Mouse (Mus musculus): ENCODE results near the gene Ddx42. TPM values are rescaled to one million over a fixed set of nuclear protein-coding genes. Genes with fewer than 3 reads are reported as not detected.

The Ddx42 gene
- polyA plus RNA-seq, 1 experiment from 2014 or later: 91.4 TPM

DNA sequence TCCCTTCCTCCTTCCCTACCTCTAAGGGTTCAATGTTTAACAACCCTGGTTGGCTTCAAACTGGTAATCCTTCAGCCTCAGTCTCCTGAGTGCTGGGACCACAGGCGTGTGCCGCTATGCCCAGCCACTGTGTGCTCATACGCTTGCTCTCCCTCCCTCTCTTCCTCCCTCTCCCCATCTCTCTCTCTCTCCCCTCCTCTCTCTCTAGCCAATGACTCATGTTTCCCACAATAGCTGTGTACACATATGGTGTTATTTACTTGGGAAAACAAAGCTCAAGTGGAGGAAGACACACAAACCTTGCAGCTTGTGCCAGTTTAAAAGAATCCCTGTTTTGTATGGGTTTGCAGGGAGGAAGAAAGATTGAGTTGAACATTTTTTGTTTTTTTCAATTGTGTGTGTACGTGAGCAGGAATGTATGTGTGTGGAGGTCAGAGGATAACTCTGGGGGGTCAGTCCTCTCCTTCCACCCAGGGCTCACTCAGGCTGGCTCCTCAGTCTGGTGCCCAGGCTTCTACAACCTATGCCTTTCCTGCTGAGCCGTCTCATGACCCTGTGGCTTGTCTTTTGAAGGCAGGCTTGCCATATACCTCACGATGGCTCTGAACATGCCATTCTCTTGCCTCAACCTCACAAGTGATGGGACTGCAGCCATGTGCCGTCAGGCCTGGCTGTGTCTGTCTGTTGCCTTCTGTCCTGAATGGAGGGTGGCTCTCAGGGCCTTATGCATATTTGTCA is 36.8 kb upstream of the Ddx42 start:
- Histone ChIP-seq H3K27me3 (ENCODE audit: control insufficient read depth, insufficient read depth, low read length) (no peaks in the 10 kb centered on the region), H3K9ac (ENCODE audit: low read depth, low read length) (no peak overlapping the region), H3K27ac (ENCODE audit: low read depth, low read length) (no peak overlapping the region), H3K4me1 (replicated peaks; ENCODE audit: control insufficient read depth, insufficient read depth, low read length) (no peaks in the 10 kb centered on the region), H3K36me3 (ENCODE audit: control insufficient read depth, insufficient read depth, low read length) (no peaks in the 10 kb centered on the region), H3K9me3 (ENCODE audit: control insufficient read depth, low read length) (no peaks in the 10 kb centered on the region), H3K4me3 (ENCODE audit: low read depth, low read length) (no peak overlapping the region), H3K4me2 (replicated peaks; ENCODE audit: low read depth, low read length) (no peak overlapping the region)
- WGBS: 72% methylated on average over 7 of the region's 7 CpGs
- DNase-seq (ENCODE audit: low spot score): no peak
- ATAC-seq (ENCODE audit: low FRiP score): no peak

DNA sequence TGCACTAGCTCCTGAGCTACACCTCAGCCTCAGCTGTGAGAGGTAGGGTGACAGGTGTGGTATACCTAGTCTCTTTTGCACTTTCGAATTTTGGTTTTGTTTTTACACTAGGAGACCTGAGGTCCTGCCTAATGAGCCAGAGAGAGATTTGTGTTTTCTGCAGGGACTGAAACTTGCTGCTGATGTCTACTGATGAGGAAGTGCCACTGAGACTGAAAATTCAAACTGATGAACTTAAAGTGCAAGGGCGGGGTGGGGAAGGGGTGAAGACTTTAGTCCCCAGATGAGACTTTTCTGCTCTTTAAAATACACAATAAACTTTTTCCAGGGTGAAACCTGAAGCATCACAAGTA is 36.3 kb upstream of the Ddx42 start:
- 85% methylated on average over 2 of the region's 2 CpGs for WGBS
- ATAC-seq (ENCODE audit: low FRiP score): no peak

DNA sequence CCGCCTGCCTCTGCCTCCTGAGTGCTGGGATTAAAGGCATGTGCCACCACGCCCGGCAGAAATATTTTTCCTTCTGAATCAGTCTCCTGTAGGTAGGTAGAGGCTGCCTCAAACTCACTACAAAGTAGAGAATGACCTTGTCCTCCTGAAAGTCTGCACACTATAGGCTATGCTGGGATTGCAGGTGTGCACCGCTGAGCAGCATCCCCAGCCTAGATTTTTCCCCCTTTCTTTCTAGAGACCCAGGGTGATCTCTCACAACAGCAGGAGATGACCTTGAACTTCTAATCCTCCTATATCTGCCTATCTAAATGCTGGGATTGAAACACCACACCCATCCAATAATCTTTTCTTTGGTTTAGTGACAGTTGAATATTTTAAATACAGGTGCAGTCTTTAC is 29.4 kb upstream of the Ddx42 start:
- no peak overlapping the region for H3K4me3 ChIP-seq (ENCODE audit: low read depth, low read length)
- DNase-seq (ENCODE audit: low spot score) (no peak), ATAC-seq (ENCODE audit: low FRiP score) (no peak)
- H3K4me1 ChIP-seq (replicated peaks; ENCODE audit: control insufficient read depth, insufficient read depth, low read length): no peaks in the 10 kb centered on the region
- H3K27me3 ChIP-seq (ENCODE audit: control insufficient read depth, insufficient read depth, low read length): no peaks in the 10 kb centered on the region
- WGBS: 89% methylated on average over 4 of the region's 4 CpGs
- no peaks in the 10 kb centered on the region for H3K36me3 ChIP-seq (ENCODE audit: control insufficient read depth, insufficient read depth, low read length)
- no peak overlapping the region for H3K9ac ChIP-seq (ENCODE audit: low read depth, low read length)
- H3K9me3 ChIP-seq (ENCODE audit: control insufficient read depth, low read length): no peaks in the 10 kb centered on the region
- no peak overlapping the region for H3K27ac ChIP-seq (ENCODE audit: low read depth, low read length)
- no peak overlapping the region for H3K4me2 ChIP-seq (replicated peaks; ENCODE audit: low read depth, low read length)

More for the DNA sequence above, 36.3 kb upstream of the Ddx42 start:
- Histone ChIP-seq H3K4me2 (replicated peaks; ENCODE audit: low read depth, low read length) (no peak overlapping the region), H3K27me3 (ENCODE audit: control insufficient read depth, insufficient read depth, low read length) (no peaks in the 10 kb centered on the region), H3K27ac (ENCODE audit: low read depth, low read length) (no peak overlapping the region), H3K9me3 (ENCODE audit: control insufficient read depth, low read length) (no peaks in the 10 kb centered on the region), H3K4me1 (replicated peaks; ENCODE audit: control insufficient read depth, insufficient read depth, low read length) (no peaks in the 10 kb centered on the region), H3K9ac (ENCODE audit: low read depth, low read length) (no peak overlapping the region), H3K36me3 (ENCODE audit: control insufficient read depth, insufficient read depth, low read length) (no peaks in the 10 kb centered on the region), H3K4me3 (ENCODE audit: low read depth, low read length) (no peak overlapping the region)
- no peak for DNase-seq (ENCODE audit: low spot score)

GRCm38 (mm10) chr11:106191716-106192115 is 25.0 kb upstream of the Ddx42 start:
- DNase-seq (ENCODE audit: low spot score): no peak
- H3K9me3 ChIP-seq (ENCODE audit: control insufficient read depth, low read length): no peaks in the 10 kb centered on the region
- no peak overlapping the region for H3K4me3 ChIP-seq (ENCODE audit: low read depth, low read length)
- no peak overlapping the region for H3K9ac ChIP-seq (ENCODE audit: low read depth, low read length)
- H3K27me3 ChIP-seq (ENCODE audit: control insufficient read depth, insufficient read depth, low read length): no peaks in the 10 kb centered on the region
- H3K36me3 ChIP-seq (ENCODE audit: control insufficient read depth, insufficient read depth, low read length): no peaks in the 10 kb centered on the region
- WGBS: 88% methylated on average over 3 of the region's 3 CpGs
- no peaks in the 10 kb centered on the region for H3K4me1 ChIP-seq (replicated peaks; ENCODE audit: control insufficient read depth, insufficient read depth, low read length)
- no peak for ATAC-seq (ENCODE audit: low FRiP score)
- H3K4me2 ChIP-seq (replicated peaks; ENCODE audit: low read depth, low read length): no peak overlapping the region
- no peak overlapping the region for H3K27ac ChIP-seq (ENCODE audit: low read depth, low read length)

GRCm38 (mm10) chr11:106192241-106192640 is 24.5 kb upstream of the Ddx42 start:
- no peaks in the 10 kb centered on the region for H3K27me3 ChIP-seq (ENCODE audit: control insufficient read depth, insufficient read depth, low read length)
- H3K36me3 ChIP-seq (ENCODE audit: control insufficient read depth, insufficient read depth, low read length): no peaks in the 10 kb centered on the region
- no peak overlapping the region for H3K27ac ChIP-seq (ENCODE audit: low read depth, low read length)
- DNase-seq (ENCODE audit: low spot score) (no peak), ATAC-seq (ENCODE audit: low FRiP score) (no peak)
- no peaks in the 10 kb centered on the region for H3K4me1 ChIP-seq (replicated peaks; ENCODE audit: control insufficient read depth, insufficient read depth, low read length)
- WGBS: 89% methylated on average over 5 of the region's 5 CpGs
- peak overlapping the region; percentile 50 for H3K4me2 ChIP-seq (replicated peaks; ENCODE audit: low read depth, low read length)
- peak overlapping the region; percentile 74; the same call in 1 of the 2 replicates for H3K4me3 ChIP-seq (ENCODE audit: low read depth, low read length)
- no peak overlapping the region for H3K9ac ChIP-seq (ENCODE audit: low read depth, low read length)
- H3K9me3 ChIP-seq (ENCODE audit: control insufficient read depth, low read length): no peaks in the 10 kb centered on the region

GRCm38 (mm10) chr11:106192657-106193370 is 23.9 kb upstream of the Ddx42 start:
- peak overlapping the region; percentile 80 for H3K9ac ChIP-seq (ENCODE audit: low read depth, low read length)
- DNase-seq (ENCODE audit: low spot score) (no peak), ATAC-seq (ENCODE audit: low FRiP score) (peak; percentile 53)
- H3K27me3 ChIP-seq (ENCODE audit: control insufficient read depth, insufficient read depth, low read length): no peaks in the 10 kb centered on the region
- H3K4me1 ChIP-seq (replicated peaks; ENCODE audit: control insufficient read depth, insufficient read depth, low read length): no peaks in the 10 kb centered on the region
- peak overlapping the region; percentile 74 for H3K4me3 ChIP-seq (ENCODE audit: low read depth, low read length)
- peak overlapping the region; percentile 81 for H3K27ac ChIP-seq (ENCODE audit: low read depth, low read length)
- 12% methylated on average over 19 of the region's 19 CpGs for WGBS
- no peaks in the 10 kb centered on the region for H3K9me3 ChIP-seq (ENCODE audit: control insufficient read depth, low read length)
- peak overlapping the region; percentile 50 for H3K4me2 ChIP-seq (replicated peaks; ENCODE audit: low read depth, low read length)
- no peaks in the 10 kb centered on the region for H3K36me3 ChIP-seq (ENCODE audit: control insufficient read depth, insufficient read depth, low read length)

DNA sequence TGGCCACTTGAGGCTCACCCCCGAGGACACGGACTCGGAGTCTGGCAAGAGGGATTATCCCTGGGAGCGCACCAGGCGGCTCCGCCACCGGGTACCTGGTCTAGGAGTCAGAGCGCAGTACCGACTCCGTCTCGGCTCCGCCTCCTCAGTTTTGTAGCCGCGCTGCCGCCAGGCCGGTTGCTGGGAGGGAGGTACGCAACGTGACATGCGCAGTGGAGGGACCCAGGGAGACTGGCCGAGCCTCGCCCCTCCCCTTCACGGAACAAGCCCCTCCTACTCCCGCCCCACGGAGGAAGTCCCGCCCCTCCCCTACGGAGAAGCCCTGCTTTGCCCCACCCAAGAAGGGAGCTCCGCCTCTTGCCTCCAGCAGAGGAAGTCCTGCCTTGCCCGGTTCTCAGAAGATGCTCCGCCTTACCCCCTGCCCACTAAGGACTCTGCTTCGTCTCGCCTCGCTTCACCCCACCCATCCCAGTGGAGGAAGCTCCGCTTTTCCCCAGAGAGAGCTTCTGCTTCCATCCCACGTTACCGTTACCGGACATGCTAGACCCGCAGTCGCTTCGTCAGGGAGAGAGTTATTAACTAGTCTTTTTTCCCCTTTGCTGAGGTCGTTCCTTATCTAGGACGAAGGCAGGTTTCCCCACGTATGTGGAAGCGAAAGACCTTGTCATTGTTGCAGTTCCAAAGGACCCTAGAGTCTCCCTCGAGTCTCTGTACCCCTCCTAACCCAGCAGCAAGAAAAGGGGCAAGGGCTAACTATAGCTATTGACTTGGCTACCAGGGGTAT is 23.2 kb upstream of the Ddx42 start:
- under 1% methylated on average over 40 of the region's 44 CpGs for WGBS
- Histone ChIP-seq H3K9me3 (ENCODE audit: control insufficient read depth, low read length) (no peaks in the 10 kb centered on the region), H3K27me3 (ENCODE audit: control insufficient read depth, insufficient read depth, low read length) (no peaks in the 10 kb centered on the region), H3K9ac (ENCODE audit: low read depth, low read length) (peak overlapping the region; percentile 80), H3K36me3 (ENCODE audit: control insufficient read depth, insufficient read depth, low read length) (no peaks in the 10 kb centered on the region), H3K4me1 (replicated peaks; ENCODE audit: control insufficient read depth, insufficient read depth, low read length) (no peaks in the 10 kb centered on the region), H3K27ac (ENCODE audit: low read depth, low read length) (peak overlapping the region; percentile 81), H3K4me2 (replicated peaks; ENCODE audit: low read depth, low read length) (peak overlapping the region; percentile 60), H3K4me3 (ENCODE audit: low read depth, low read length) (peak overlapping the region; percentile 74)
- peak; percentile 97 for ATAC-seq (ENCODE audit: low FRiP score)
- peak; percentile 98 for DNase-seq (ENCODE audit: low spot score)

DNA sequence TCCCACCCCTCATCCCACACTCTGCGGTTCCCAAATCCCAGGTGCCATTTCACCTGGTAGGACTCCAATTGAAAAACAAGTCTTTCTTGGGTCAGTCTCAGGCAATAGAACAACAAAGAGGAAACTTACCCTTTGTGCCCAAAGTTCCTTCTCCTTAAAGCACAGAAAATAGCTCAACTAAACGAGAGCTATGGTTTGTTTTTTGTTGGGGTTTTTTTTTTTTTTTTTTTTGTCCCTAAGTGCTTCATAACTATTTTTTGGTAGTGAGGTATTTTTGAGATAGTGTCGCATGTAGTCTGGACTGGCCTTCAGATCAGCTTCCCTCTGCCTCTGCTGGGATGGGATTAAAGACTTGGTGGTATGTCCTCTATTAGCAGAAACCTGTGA is 22.6 kb upstream of the Ddx42 start:
- DNase-seq (ENCODE audit: low spot score): no peak
- peak overlapping the region; percentile 60 for H3K4me2 ChIP-seq (replicated peaks; ENCODE audit: low read depth, low read length)
- peak overlapping the region; percentile 76 for H3K27ac ChIP-seq (ENCODE audit: low read depth, low read length)
- no peaks in the 10 kb centered on the region for H3K36me3 ChIP-seq (ENCODE audit: control insufficient read depth, insufficient read depth, low read length)
- no peaks in the 10 kb centered on the region for H3K27me3 ChIP-seq (ENCODE audit: control insufficient read depth, insufficient read depth, low read length)
- no peaks in the 10 kb centered on the region for H3K9me3 ChIP-seq (ENCODE audit: control insufficient read depth, low read length)
- H3K4me3 ChIP-seq (ENCODE audit: low read depth, low read length): peak overlapping the region; percentile 74
- no peaks in the 10 kb centered on the region for H3K4me1 ChIP-seq (replicated peaks; ENCODE audit: control insufficient read depth, insufficient read depth, low read length)
- H3K9ac ChIP-seq (ENCODE audit: low read depth, low read length): peak overlapping the region; percentile 48
- 43% methylated on average over 3 of the region's 3 CpGs for WGBS
- ATAC-seq (ENCODE audit: low FRiP score): no peak

Measured in hindbrain, embryonic 11.5 days (tissue).